Mouse (Mus musculus) MEL-GATA-1-ER (cell line): ENCODE results near the gene Nkx2-5.

Source experiments
- DNase-seq: peaks from one replicate; pipeline ENCODE4 v3.0.0-alpha.2; 2012; ENCODE audit warnings: low read depth; ENCODE audit errors: extremely low read depth

Nkx2-5 gene

GRCm38 (mm10) chr17:26850358-26851135 is 5.7 kb upstream of the Nkx2-5 start:
- no peak for DNase-seq

GRCm38 (mm10) chr17:26849746-26850357 is 5.0 kb upstream of the Nkx2-5 start:
- DNase-seq: no peak

GRCm38 (mm10) chr17:26849106-26849745 is 4.4 kb upstream of the Nkx2-5 start:
- no peak for DNase-seq

GRCm38 (mm10) chr17:26848236-26848635 is 3.4 kb upstream of the Nkx2-5 start:
- DNase-seq: no peak

DNA sequence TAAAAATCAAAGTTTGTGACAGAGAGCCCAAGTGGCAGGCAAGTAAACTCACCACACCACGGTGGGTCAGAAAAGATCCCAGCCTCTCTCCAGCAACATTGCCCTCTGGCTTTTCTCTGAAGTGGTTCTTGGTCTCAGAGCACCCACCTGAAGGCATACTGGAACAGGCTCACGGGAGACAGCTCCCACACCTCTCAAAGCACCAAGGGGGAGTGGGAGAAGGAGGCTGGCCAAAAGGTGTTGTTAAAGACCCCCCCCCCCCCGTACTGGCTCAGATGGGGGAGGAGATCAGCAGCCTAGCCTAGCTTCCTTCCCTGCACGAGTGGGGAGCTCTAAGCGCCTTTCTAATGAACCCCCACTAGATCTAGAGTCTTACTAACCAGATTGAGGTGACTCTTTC is 3.0 kb upstream of the Nkx2-5 start:
- DNase-seq: no peak

- DNase-seq: no peak
Measured at GRCm38 (mm10) chr17:26846411-26846810, 1.6 kb upstream of the Nkx2-5 start.

GRCm38 (mm10) chr17:26845149-26846050 is 591 bp upstream of the Nkx2-5 start:
- DNase-seq: no peak

GRCm38 (mm10) chr17:26844371-26844851 is 398 bp downstream of the Nkx2-5 start:
- DNase-seq: no peak

- no peak for DNase-seq
Measured at GRCm38 (mm10) chr17:26843696-26844236, 1.0 kb downstream of the Nkx2-5 start.

DNA sequence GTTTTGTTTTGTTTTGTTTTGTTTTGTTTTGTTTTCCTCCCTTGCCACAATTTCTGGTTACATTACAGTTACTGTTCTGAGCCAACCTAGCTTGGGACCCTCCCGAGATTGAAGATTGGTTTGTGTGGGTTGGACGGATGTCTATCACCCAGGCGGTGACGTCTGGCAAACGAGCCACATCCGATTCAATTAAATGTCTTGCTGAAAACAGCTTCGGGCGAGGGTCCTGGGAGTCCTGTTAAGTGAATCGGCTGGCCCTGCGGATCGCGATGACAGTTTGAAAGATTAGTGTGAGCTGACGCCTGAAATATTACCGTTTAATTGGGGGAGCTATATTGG is 1.6 kb downstream of the Nkx2-5 start:
- DNase-seq: no peak

DNA sequence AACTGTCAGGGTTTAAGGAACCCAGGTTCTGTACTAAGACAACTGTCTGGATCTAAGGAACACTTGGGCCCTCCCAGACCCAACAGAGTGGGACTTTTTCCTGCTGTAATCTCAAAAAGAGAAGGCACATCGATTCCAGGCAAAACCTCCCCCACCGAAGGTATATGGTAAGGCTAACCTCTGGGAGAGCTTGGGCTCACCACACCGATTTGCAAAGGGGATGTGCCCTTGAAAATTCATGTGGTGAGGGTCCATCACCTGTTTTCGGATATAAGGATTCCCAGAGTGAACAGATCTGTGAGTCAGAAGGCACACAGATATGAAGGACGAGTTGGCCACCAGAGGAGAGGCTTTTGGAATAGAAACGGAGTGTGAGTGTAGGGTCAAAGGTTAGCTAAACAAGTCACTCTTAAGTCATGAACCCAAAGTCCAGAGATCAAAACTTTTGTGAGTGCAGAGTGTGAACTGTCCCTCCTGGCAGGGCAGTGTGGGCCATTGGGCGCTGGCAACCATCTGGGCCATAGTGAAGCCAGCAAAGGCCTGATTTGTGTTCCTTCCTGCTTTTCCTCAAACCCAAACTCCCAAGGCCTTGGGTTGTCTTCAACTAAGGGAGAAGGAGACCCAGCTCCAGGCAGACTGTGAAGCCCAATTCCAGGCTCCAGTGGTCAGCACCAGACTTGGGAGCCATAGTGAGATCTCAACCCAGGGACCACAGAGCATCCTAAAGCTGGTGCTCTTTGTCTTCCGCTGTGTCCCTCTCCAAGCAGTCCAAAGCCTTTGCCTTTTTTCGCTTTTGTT is 2.2 kb downstream of the Nkx2-5 start:
- no peak for DNase-seq

- DNase-seq: no peak
Measured at GRCm38 (mm10) chr17:26841981-26842380, 2.8 kb downstream of the Nkx2-5 start.

DNA sequence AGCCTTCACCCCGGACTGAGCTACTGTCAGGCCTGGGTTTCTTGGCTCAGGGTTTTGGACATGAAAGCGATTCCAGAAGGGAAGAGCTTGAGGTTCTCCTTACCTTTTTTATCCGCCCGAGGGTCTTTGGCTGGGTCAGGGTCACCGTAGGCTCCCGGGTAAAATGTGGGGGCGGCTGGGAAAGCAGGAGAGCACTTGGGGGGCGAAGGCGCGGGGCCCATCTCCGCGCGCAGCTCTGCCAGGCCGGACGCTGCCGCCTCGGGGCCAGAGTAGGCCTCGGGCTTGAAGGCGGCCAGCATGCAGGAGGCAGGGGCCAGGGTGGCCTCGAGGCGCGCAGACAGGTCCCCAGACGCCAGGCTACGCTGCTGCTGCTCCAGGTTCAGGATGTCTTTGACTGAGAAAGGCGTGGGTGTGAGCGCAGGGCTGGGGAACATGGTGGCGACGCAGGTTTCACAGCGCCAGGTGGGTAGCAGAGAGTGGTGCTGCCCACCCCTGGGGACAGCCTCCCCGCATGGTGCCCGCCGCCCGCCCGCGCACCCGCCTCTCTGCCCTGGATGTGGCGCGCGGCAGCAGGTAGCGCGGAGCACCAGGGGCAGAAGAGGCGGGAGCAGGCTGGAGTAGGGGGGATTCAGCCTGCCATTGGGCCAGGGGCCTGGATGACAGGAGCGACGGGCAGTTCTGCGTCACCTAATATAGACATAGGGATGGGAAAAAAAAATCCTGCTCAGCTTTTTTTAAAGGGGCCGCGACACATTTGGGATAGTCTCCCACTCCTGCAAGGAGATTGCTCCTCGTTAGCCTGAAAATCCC is 3.7 kb downstream of the Nkx2-5 start:
- DNase-seq: no peak

DNA sequence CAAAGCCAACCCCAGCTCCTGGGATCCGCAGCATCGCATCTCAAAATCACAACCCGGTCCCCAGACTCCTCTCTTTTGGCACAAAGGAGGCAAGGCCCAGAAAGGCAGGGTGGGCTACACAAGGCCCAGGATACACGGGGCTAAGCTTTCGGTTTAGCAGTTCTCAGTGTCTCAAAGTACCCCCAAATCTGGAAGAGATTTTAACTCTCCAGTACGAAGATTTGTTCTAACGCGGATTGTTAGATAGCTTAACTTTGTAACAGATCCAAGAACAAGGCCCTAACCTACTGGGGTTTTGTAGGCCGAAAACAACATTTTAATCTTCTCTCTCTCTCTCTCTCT is 4.4 kb downstream of the Nkx2-5 start:
- no peak for DNase-seq

DNA sequence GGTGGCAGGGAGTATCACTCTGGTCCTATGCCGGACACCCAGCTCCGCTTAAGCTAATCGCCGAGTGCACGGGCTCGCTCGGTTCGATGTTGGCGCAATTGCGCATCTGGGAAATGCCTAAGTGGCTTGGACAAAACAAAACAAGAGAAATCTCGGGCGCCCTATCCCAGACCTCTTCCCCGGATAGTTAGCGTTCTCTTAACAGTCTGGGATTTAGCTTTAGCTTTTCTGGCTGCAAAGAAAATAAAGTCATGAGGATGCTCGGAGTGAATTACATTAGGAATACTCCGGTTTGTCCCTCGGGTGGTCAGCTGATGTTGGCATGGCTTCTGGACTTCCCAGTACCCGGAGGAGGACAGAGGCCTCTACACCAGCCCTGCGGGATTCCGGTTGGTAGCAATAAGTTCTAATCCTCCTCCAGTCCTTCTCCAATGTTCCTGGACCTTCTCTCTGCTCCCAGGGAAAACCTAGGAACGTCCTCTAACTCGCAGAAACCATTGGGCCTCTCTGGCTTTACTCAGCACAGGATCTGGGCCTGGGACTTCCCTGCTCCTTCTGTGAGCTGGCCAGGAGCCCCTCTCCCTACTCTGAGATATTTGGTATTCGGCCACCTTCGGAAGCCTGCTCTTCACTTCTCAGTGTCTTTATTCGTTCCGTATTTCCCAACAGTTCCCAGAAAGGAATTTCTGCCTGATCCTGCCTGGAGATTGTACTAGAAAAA is 4.9 kb downstream of the Nkx2-5 start:
- no peak for DNase-seq

- no peak for DNase-seq
Measured at GRCm38 (mm10) chr17:26838911-26839717, 5.7 kb downstream of the Nkx2-5 start.

- DNase-seq: no peak
Measured at GRCm38 (mm10) chr17:26838191-26838910, 6.5 kb downstream of the Nkx2-5 start.
